Mouse (Mus musculus) ES-E14 (cell line): Measurements from ENCODE around the gene Dctpp1. TPM values are rescaled to one million over a fixed set of nuclear protein-coding genes. Genes with fewer than 3 reads are reported as not detected.
A peak's percentile ranks its signal among the peaks of the same experiment; 100 is the strongest.
"Not testable (repeated sequence)": the region's sequence is repeated elsewhere in the genome, so short reads cannot be mapped to it uniquely, and the experiment has no call there.

Experiments
- DNase-seq: peaks from one replicate; pipeline ENCODE4 v3.0.0-alpha.2; 2013; ENCODE audit warnings: low read depth, low spot score
- H3K27ac ChIP-seq: 2 replicates; pipeline ENCODE4 v1.5.1; 2012; ENCODE audit warnings: low read depth, mild to moderate bottlenecking, low read length, moderate library complexity, mixed read lengths; ENCODE audit not compliant: poor library complexity, insufficient read depth, severe bottlenecking
- H3K36me3 ChIP-seq: 2 replicates; pipeline ENCODE4 v1.6.1; 2012; ENCODE audit warnings: mild to moderate bottlenecking, low read length, moderate library complexity, mixed read lengths; ENCODE audit not compliant: control insufficient read depth, poor library complexity, insufficient read depth, severe bottlenecking
- H3K4me1 ChIP-seq, 2 experiments: fragments of 150-350 bp in 1 of 2; sonication (generic) in 1 of 2; 2 replicates each; pipeline ENCODE4 v1.6.1; 2012; ENCODE audit warnings: low read length in 2 of 2, mild to moderate bottlenecking in 1 of 2, mixed read lengths in 1 of 2; ENCODE audit not compliant: control insufficient read depth in 2 of 2, insufficient read depth in 2 of 2, poor library complexity in 1 of 2
- H3K4me3 ChIP-seq, 2 experiments: fragments of 150-350 bp in 1 of 2; sonication (generic) in 1 of 2; 2 replicates each; pipeline ENCODE4 v1.5.1; 2012; ENCODE audit warnings: low read length in 2 of 2, low read depth in 1 of 2, mild to moderate bottlenecking in 1 of 2, mixed read lengths in 1 of 2; ENCODE audit not compliant: insufficient read depth in 1 of 2, poor library complexity in 1 of 2, severe bottlenecking in 1 of 2
- H3K9ac ChIP-seq: 2 replicates; pipeline ENCODE4 v1.6.1; 2012; ENCODE audit warnings: low read depth, mild to moderate bottlenecking, low read length, mixed read lengths; ENCODE audit not compliant: poor library complexity, insufficient read depth, severe bottlenecking
- H3K9me3 ChIP-seq: fragments of 150-350 bp; sonication (generic); 2 replicates; pipeline ENCODE4 v1.6.1; 2012; ENCODE audit warnings: low read depth, mild to moderate bottlenecking, low read length; ENCODE audit not compliant: control insufficient read depth, insufficient read depth
- CHD2 ChIP-seq: IDR thresholded peaks from 2 replicates; pipeline ENCODE4 v1.6.1; 2014; ENCODE audit warnings: mild to moderate bottlenecking, low read depth, low read length, inconsistent platforms
- HCFC1 ChIP-seq: IDR thresholded peaks from 2 replicates; pipeline ENCODE4 v1.6.1; 2012; ENCODE audit warnings: low read length, inconsistent platforms, borderline replicate concordance; ENCODE audit not compliant: insufficient read depth
- MAFK ChIP-seq: IDR thresholded peaks from 2 replicates; pipeline ENCODE4 v1.6.1; 2014; ENCODE audit warnings: mild to moderate bottlenecking, low read depth, low read length, inconsistent platforms; ENCODE audit not compliant: insufficient read depth
- ZC3H11A ChIP-seq: IDR thresholded peaks from 2 replicates; pipeline ENCODE4 v1.6.1; 2012; ENCODE audit warnings: low read depth, mild to moderate bottlenecking, inconsistent platforms, low read length, borderline replicate concordance
- ZNF384 ChIP-seq: IDR thresholded peaks from 2 replicates; pipeline ENCODE4 v1.6.1; 2012; ENCODE audit warnings: low read depth, low read length, inconsistent platforms
- in situ Hi-C, 2 experiments: fragments of 600-800 bp; cut with MboI; formaldehyde crosslinking; loops; one replicate each; pipeline ENCODE4 v1.15.1; 2025; ENCODE audit warnings: low sequenced_read_pairs in 2 of 2, inconsistent platforms in 1 of 2; ENCODE audit not compliant: unreplicated experiment in 2 of 2
- total RNA-seq: library from RNA; depleted of rRNA; stranded (reverse); fragments of 300-350 nt; gene quantifications from 2 replicates; pipeline ENCODE4 v1.2.3, GENCODE M21; 2012

Gene Dctpp1
- total RNA-seq, 1 experiment, result 391 TPM

- Histone ChIP-seq H3K4me1 (no peaks in the 10 kb centered on the region), H3K9ac (peak overlapping the region; percentile 70), H3K27ac (no peak overlapping the region), H3K4me3 (peak overlapping the region; percentile 66 to 68), H3K9me3 (no peaks in the 10 kb centered on the region), H3K36me3 (peaks cover 24% of the 10 kb centered on the region)
- TF ChIP-seq MAFK (no peak), HCFC1 (no peak), ZC3H11A (no peak), CHD2 (no peak), ZNF384 (no peak)
- no peak for DNase-seq
- in situ Hi-C loops, result no loop called here
Measured at GRCm38 (mm10) chr7:127253341-127253740, 7.2 kb downstream of the Dctpp1 start.

- in situ Hi-C loops, result no loop called here
- no peak overlapping the region for H3K4me3 ChIP-seq
- H3K27ac ChIP-seq, result no peak overlapping the region
- peak; percentile 82 for TF ChIP-seq ZNF384
- TF ChIP-seq HCFC1, result no peak
- no peak for TF ChIP-seq ZC3H11A
- no peak for TF ChIP-seq MAFK
- no peak for TF ChIP-seq CHD2
- DNase-seq, result no peak
- H3K9me3 ChIP-seq, result no peaks in the 10 kb centered on the region
- peaks cover 19% of the 10 kb centered on the region for H3K36me3 ChIP-seq
- no peaks in the 10 kb centered on the region for H3K4me1 ChIP-seq
- no peak overlapping the region for H3K9ac ChIP-seq
Measured at GRCm38 (mm10) chr7:127252414-127252813, 8.1 kb downstream of the Dctpp1 start.

DNA sequence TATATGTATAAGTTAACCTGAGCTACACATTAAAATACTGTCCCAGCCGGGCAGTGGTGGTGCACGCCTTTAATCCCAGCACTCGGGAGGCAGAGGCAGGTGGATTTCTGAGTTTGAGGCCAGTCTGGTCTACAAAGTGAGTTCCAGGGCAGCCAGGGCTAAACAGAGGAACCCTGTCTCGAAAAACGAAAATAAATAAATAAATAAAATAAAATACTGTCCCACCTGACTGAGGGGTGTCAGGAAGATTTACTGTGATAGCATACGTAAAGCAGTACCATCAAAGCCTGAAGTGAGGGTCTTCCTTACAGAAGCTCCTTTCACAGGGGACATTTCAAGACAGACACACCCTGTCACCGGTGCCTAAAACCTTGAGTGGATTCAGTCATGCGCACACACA, 10.0 kb downstream of the Dctpp1 start:
- H3K27ac ChIP-seq, H3K9me3 ChIP-seq, H3K4me1 ChIP-seq, H3K36me3 ChIP-seq, in situ Hi-C loops, H3K4me3 ChIP-seq, H3K9ac ChIP-seq, DNase-seq: not testable (repeated sequence)

DNA sequence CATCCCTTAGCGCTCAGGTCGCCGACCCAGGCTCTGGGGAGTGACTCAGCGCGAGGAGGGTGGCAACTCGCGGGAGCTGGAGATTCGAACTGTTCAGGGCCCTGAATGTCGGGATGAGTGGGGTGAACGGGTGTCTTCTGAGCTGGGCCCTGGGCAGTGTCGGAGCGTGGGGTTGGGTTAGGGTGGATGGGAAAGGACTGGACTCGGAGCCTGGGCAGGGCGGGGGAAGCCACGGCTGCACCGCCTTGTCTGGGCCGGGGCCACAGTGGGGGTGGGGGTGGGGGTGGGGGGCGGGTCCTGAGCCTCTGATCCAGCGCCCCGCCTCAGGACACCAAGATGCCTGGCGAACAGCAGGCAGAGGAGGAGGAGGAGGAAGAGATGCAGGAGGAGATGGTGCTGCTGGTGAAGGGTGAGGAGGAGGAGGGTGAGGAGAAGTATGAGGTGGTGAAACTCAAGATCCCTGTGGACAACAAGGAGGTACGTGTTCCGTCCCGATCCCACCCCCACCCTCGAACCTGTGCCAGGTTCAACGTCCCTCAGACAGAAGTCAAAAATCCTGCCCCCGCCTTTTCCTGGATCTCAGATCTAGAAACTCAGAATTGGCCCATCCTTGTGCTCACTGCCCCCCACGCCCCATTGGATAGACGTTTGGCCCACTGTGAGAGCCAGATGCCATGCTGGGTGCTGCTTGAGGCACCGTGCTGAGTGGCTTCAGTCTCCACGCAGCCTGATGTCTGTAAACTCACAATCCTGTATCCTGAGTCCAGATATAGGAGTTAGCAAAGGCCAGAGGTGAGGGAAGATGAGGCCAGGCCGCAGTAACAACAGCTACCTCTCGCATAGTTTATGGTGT, 15.6 kb downstream of the Dctpp1 start:
- peak overlapping the region; percentile 95 for H3K9ac ChIP-seq
- peak overlapping the region; percentile 86 for H3K27ac ChIP-seq
- no peak for DNase-seq
- H3K36me3 ChIP-seq, result peaks cover 9% of the 10 kb centered on the region; the same call in 1 of the 2 replicates
- peaks cover 3% of the 10 kb centered on the region; the same call in 1 of the 2 replicates for H3K9me3 ChIP-seq
- TF ChIP-seq ZC3H11A, result no peak
- TF ChIP-seq MAFK, result peak; percentile 35; the same call in 1 of the 2 replicates
- no peak for TF ChIP-seq CHD2
- peak overlapping the region; percentile 90 to 96 for H3K4me3 ChIP-seq
- peaks cover 0 to 5% of the 10 kb centered on the region in 2 experiments; a peak in 1 of 4 replicates for H3K4me1 ChIP-seq
- in situ Hi-C loops, result no loop called here
